Mouse (Mus musculus) embryonic facial prominence, embryonic 12.5 days (tissue): ENCODE data around the gene Rnd1. TPM values are rescaled to one million over a fixed set of nuclear protein-coding genes. Genes with fewer than 3 reads are reported as not detected.

Experiments used
- ATAC-seq: fragments of 200-750 bp; cut with Nextera tagmentation; 2 replicates; pipeline ENCODE4 v1.8.0; 2017; ENCODE audit not compliant: insufficient number of reproducible peaks, insufficient read depth, low FRiP score, low TSS enrichment
- H3K27ac ChIP-seq: fragments of 300-500 bp; sonication (generic); 2 replicates; pipeline ENCODE4 v1.5.1; 2016; ENCODE audit warnings: mild to moderate bottlenecking
- H3K27me3 ChIP-seq: fragments of 300-500 bp; sonication (generic); 2 replicates; pipeline ENCODE4 v1.6.1; 2016; ENCODE audit warnings: mild to moderate bottlenecking, moderate library complexity
- H3K36me3 ChIP-seq: fragments of 300-500 bp; sonication (generic); 2 replicates; pipeline ENCODE4 v1.6.1; 2016; ENCODE audit warnings: mild to moderate bottlenecking
- H3K4me1 ChIP-seq: fragments of 300-500 bp; sonication (generic); 2 replicates; pipeline ENCODE4 v1.6.1; 2016
- H3K4me2 ChIP-seq: fragments of 300-500 bp; sonication (generic); replicated peaks from 2 replicates; pipeline ENCODE4 v1.6.1; 2016; ENCODE audit warnings: mild to moderate bottlenecking, moderate library complexity
- H3K4me3 ChIP-seq: fragments of 300-500 bp; sonication (generic); 2 replicates; pipeline ENCODE4 v1.5.1; 2016; ENCODE audit warnings: mild to moderate bottlenecking
- H3K9ac ChIP-seq: fragments of 300-500 bp; sonication (generic); 2 replicates; pipeline ENCODE4 v1.6.1; 2016; ENCODE audit warnings: mild to moderate bottlenecking, moderate library complexity
- H3K9me3 ChIP-seq: fragments of 300-500 bp; sonication (generic); 2 replicates; pipeline ENCODE4 v1.6.1; 2016; ENCODE audit warnings: mild to moderate bottlenecking, moderate library complexity
- WGBS: fragments of 180-500 bp; shearing (Covaris S2); methylation state at CpG from one replicate; pipeline ENCODE4 v1.1.7; 2016; 5-methylcytosine and 5-hydroxymethylcytosine counted together
- polyA plus RNA-seq: library from polyadenylated mRNA; unstranded; fragments of >200 nt; fragmentation: Nextera tagmentation; extraction: Ambion mirVana; gene quantifications from 2 replicates; pipeline ENCODE4 v1.2.1, GENCODE M21; 2016

Rnd1 gene
- polyA plus RNA-seq, 1 experiment from 2014 or later, result 0.91 TPM

DNA sequence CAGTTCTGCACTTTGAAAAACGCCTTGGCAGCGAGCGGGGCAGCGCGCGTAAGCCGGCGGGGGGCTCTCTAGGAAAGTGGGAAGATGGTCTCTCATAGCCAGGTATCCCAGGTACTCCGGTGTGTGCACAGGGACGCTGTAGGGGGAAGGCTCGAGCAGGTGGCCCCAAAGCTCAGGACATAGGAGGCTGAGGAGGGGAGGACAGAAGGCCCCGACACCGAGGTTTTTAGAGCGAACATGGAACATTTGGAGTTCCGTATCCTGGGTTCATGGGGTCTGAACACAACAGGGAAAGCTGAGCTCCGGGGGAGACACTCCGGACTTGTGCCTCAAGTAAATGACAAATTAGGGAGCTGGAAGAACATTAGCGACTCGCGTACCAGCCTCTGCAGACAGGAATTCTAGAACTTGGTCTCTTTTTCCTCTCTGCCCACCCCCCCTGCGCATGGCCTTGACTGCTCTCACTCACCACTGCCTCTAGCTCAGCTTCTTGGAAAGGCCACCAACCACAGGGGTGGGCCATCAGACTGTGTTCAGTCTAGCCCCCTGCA lies 41.9 kb downstream of the Rnd1 start:
- peak overlapping the region; percentile 81 for H3K9ac ChIP-seq
- 1% methylated on average over 21 of the region's 21 CpGs for WGBS
- no peak for ATAC-seq
- H3K27ac ChIP-seq, result peak overlapping the region; percentile 88
- H3K27me3 ChIP-seq, result peaks cover 37% of the 10 kb centered on the region
- no peaks in the 10 kb centered on the region for H3K9me3 ChIP-seq
- peaks cover 54% of the 10 kb centered on the region for H3K4me1 ChIP-seq
- H3K36me3 ChIP-seq, result peaks cover 11% of the 10 kb centered on the region
- peak overlapping the region; percentile 93 for H3K4me2 ChIP-seq
- peak overlapping the region; percentile 82 for H3K4me3 ChIP-seq

DNA sequence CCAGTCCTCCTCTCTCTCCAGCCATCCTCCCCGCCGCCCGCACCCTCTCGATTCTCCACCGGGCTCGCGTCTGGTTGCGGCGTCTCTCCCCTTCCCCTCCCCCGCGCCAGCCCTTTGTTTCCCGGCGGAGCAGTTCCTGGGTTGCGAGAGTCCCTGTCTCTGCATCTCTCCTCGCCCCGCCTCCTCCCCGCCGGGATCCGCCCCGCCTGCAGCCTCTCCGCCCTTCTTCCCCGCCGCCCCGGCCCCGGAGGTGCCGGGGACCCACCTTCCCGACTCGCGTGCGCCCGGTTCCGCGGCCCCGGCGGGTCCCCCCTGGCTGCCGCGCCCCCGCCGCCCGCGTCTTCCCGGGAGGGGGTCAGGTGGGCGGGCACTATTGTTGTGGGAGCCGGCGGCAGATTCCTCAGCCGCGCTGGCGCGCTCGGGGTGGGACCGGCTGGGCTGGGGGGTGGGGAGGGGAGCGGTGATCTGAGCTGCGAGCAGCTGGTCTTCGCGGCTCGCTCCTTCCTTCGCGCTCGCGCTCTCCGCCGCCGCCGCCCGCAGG lies 42.6 kb downstream of the Rnd1 start:
- Histone ChIP-seq H3K27ac (peak overlapping the region; percentile 88), H3K27me3 (peaks cover 43% of the 10 kb centered on the region), H3K9ac (peak overlapping the region; percentile 81), H3K9me3 (no peaks in the 10 kb centered on the region), H3K4me2 (peak overlapping the region; percentile 93), H3K4me3 (peak overlapping the region; percentile 82), H3K36me3 (peaks cover 4% of the 10 kb centered on the region; the same call in 1 of the 2 replicates), H3K4me1 (peaks cover 60% of the 10 kb centered on the region)
- peak; percentile 47 for ATAC-seq
- WGBS, result under 1% methylated on average over 53 of the region's 65 CpGs

- Histone ChIP-seq H3K9me3 (no peaks in the 10 kb centered on the region), H3K4me2 (peak overlapping the region; percentile 93), H3K4me3 (peak overlapping the region; percentile 82), H3K4me1 (peaks cover 66% of the 10 kb centered on the region), H3K36me3 (no peaks in the 10 kb centered on the region), H3K9ac (peak overlapping the region; percentile 81), H3K27ac (peak overlapping the region; percentile 88), H3K27me3 (peaks cover 43% of the 10 kb centered on the region)
- no peak for ATAC-seq
- WGBS, result under 1% methylated on average over 25 of the region's 25 CpGs
Measured at GRCm38 (mm10) chr15:98633822-98634470, 43.3 kb downstream of the Rnd1 start.

- Histone ChIP-seq H3K9me3 (no peaks in the 10 kb centered on the region), H3K9ac (peak overlapping the region; percentile 68), H3K4me3 (peak overlapping the region; percentile 82), H3K4me2 (peak overlapping the region; percentile 93), H3K27me3 (peaks cover 48% of the 10 kb centered on the region), H3K4me1 (peaks cover 67% of the 10 kb centered on the region), H3K27ac (peak overlapping the region; percentile 67; the same call in 1 of the 2 replicates), H3K36me3 (no peaks in the 10 kb centered on the region)
- no peak for ATAC-seq
- WGBS, result 2% methylated on average over 4 of the region's 4 CpGs
Measured at GRCm38 (mm10) chr15:98632921-98633320, 44.3 kb downstream of the Rnd1 start.

- Histone ChIP-seq H3K9me3 (no peaks in the 10 kb centered on the region), H3K4me3 (peak overlapping the region; percentile 82), H3K9ac (peak overlapping the region; percentile 68), H3K4me2 (peak overlapping the region; percentile 93), H3K27me3 (peaks cover 48% of the 10 kb centered on the region), H3K36me3 (no peaks in the 10 kb centered on the region), H3K4me1 (peaks cover 64% of the 10 kb centered on the region), H3K27ac (peak overlapping the region; percentile 73)
- WGBS, result under 1% methylated on average over 25 of the region's 25 CpGs
- ATAC-seq, result peak; percentile 82
Measured at GRCm38 (mm10) chr15:98632107-98632744, 45.0 kb downstream of the Rnd1 start.

DNA sequence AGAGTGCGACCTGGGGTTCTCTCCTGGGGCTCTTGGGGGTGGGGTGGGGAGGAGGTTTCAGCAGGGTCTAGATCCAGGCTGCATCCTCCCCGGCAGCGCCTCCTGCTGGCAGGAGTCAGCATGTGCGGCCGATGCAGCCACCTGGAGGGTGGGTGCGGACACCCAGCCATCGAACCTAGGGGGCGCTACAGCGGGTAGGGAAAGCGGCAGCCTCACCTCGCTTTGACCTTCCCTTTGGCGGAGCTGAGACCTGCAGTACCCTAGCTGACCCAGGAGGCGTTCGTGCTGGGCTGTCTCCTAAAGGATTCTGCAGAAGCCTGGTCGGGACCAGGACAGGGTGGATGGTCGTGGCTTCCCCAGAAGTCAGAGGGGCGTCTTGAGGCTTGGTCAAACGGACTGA lies 45.8 kb downstream of the Rnd1 start:
- no peaks in the 10 kb centered on the region for H3K9me3 ChIP-seq
- peak overlapping the region; percentile 30; the same call in 1 of the 2 replicates for H3K9ac ChIP-seq
- WGBS, result under 1% methylated on average over 18 of the region's 18 CpGs
- ATAC-seq, result peak; percentile 30; the same call in 1 of the 2 replicates
- H3K4me1 ChIP-seq, result peaks cover 58% of the 10 kb centered on the region
- H3K4me3 ChIP-seq, result peak overlapping the region; percentile 82
- H3K36me3 ChIP-seq, result no peaks in the 10 kb centered on the region
- H3K27me3 ChIP-seq, result peaks cover 44% of the 10 kb centered on the region
- H3K4me2 ChIP-seq, result peak overlapping the region; percentile 93
- peak overlapping the region; percentile 73; the same call in 1 of the 2 replicates for H3K27ac ChIP-seq

DNA sequence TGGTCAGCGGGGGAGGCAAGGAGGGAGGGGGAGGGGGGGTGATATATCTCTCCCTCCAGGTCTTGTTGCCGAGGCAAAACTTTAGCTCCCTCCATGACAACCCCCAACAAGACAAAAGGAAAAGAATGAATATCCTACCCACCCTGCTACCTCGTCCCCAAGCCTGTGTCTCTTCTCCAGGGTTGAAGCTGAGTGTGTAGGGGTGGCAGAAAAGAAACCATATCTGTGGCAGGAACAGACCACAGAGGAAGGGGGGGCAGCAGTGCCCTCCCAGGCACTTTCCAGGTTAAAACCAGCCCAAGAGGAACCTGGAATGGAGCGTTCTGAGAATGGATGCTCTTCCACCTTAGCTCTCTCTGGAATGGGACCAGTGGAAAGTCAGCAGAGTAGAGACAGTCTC lies 46.7 kb downstream of the Rnd1 start, which contains the start of gene Cacnb3:
Gene Cacnb3, plus strand, starts transcription at position 301 of the 400 bp plus-strand sequence.
- peak within 1 kb of the TSS; percentile 73; the same call in 1 of the 2 replicates for H3K27ac ChIP-seq
- H3K4me1 ChIP-seq, result peaks cover 53% of the 10 kb centered on the region
- WGBS, result 24% methylated on average over 4 of the region's 4 CpGs
- H3K4me3 ChIP-seq, result peak within 1 kb of the TSS; percentile 82
- H3K9ac ChIP-seq, result peak within 1 kb of the TSS; percentile 30; the same call in 1 of the 2 replicates
- H3K9me3 ChIP-seq, result no peaks in the 10 kb centered on the region
- H3K36me3 ChIP-seq, result no peaks in the 10 kb centered on the region
- peaks cover 35% of the 10 kb centered on the region for H3K27me3 ChIP-seq
- peak within 1 kb of the TSS; percentile 93 for H3K4me2 ChIP-seq
- no peak for ATAC-seq

DNA sequence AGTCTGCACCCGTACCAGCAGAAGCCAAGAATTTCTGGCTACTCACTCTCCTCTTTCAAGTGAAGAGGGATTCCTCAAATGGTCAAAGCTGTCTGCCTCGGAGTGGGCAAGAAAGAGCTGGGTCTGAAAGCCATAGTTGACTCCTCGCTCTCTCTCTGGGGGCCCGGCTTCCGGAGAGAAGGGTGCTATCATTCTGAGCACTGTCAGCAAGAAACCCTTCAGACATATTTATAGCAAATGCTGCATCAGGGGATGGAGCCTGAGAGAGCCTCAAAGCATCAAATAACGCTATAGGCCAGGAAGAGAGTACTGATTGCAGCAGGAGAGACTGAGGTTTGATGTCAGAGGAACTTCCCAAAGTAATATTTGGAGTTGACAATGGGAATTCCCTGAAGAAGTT lies 47.8 kb downstream of the Rnd1 start:
- H3K9ac ChIP-seq, result no peak overlapping the region
- H3K4me1 ChIP-seq, result peaks cover 52% of the 10 kb centered on the region
- ATAC-seq, result no peak
- no peaks in the 10 kb centered on the region for H3K9me3 ChIP-seq
- peaks cover 35% of the 10 kb centered on the region for H3K27me3 ChIP-seq
- WGBS, result 57% methylated on average over 6 of the region's 6 CpGs
- no peak overlapping the region for H3K4me3 ChIP-seq
- H3K36me3 ChIP-seq, result no peaks in the 10 kb centered on the region
- 0 out of 2 replicates have a peak overlapping the region, but pooled peaks have one; percentile 1 for H3K27ac ChIP-seq
- peak overlapping the region; percentile 32; the same call in 1 of the 2 replicates for H3K4me2 ChIP-seq

DNA sequence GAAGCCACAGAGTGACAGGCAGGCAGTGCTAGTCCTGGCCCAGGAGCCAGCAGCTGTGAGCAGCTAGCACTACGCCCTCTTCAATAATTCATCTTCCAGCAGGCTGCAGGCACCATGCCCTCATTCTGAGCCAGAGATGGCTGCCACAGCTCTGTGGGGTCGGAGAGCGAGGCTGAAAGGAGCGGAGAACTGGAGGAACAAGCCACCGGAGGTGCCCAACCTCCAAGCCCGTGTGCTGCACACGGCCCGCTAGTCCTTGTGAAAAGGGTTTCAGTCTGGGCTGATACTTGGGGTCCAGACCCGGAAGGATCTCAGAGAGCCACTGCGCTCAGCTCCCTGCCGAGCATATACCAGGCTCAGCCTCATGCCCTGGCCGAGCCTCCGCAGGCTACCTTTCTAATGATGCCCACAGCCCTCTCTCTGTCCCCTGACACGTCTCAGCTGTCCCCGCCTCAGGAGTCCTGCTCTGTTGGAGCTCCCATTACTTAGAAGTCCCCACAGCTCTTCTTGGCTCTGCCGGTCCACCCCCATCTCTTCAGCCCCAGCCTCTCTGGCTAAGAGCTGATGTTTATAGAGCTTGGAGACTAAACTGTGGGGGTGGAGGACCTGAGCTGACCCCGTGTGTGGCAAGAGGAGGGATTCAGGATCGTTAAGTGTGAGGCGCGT lies 48.5 kb downstream of the Rnd1 start:
- peak overlapping the region; percentile 2; the same call in 1 of the 2 replicates for H3K27ac ChIP-seq

GRCm38 (mm10) chr15:98626487-98627212 lies 50.6 kb downstream of the Rnd1 start:
- H3K9me3 ChIP-seq, result no peaks in the 10 kb centered on the region
- WGBS, result 69% methylated on average over 7 of the region's 7 CpGs
- H3K4me2 ChIP-seq, result no peak overlapping the region
- no peaks in the 10 kb centered on the region for H3K36me3 ChIP-seq
- H3K27ac ChIP-seq, result no peak overlapping the region
- H3K4me3 ChIP-seq, result no peak overlapping the region
- H3K4me1 ChIP-seq, result peaks cover 31% of the 10 kb centered on the region
- no peak for ATAC-seq
- H3K27me3 ChIP-seq, result peaks cover 26% of the 10 kb centered on the region; the same call in 1 of the 2 replicates
- H3K9ac ChIP-seq, result no peak overlapping the region

More for the DNA sequence above, 48.5 kb downstream of the Rnd1 start:
- peaks cover 35% of the 10 kb centered on the region for H3K27me3 ChIP-seq
- 13% methylated on average over 20 of the region's 20 CpGs for WGBS
- H3K4me3 ChIP-seq, result peak overlapping the region; percentile 1; the same call in 1 of the 2 replicates
- peaks cover 48% of the 10 kb centered on the region for H3K4me1 ChIP-seq
- H3K4me2 ChIP-seq, result peak overlapping the region; percentile 32
- H3K36me3 ChIP-seq, result no peaks in the 10 kb centered on the region
- peak overlapping the region; percentile 36; the same call in 1 of the 2 replicates for H3K9ac ChIP-seq
- ATAC-seq, result no peak
- H3K9me3 ChIP-seq, result no peaks in the 10 kb centered on the region
